In the genomic region with DNA sequence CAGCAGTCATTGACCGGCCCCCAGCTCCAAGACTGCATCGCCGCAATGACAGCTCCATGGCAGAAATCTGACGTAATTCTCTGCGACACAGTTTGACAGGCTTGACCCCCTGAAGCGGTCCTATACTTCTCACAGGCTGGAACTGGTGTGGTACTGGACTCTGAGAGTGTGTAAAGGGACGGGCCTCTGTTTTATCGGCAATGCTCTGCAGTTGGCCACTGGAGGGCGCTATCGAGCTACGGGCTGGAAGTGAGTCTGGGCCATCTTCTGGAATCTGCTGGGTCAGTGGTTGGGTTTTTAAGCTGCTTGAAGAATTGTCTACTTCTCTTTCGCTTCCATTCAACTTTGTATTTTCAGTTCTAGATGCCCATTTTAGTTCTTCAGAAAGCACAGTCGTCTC, we compare ENCODE assay signal across 8 mouse cellular contexts. TPM values are rescaled to one million over a fixed set of nuclear protein-coding genes. Genes with fewer than 3 reads are reported as not detected.
DNase-seq lines count a peak whose midpoint lies in the region; ATAC-seq lines count a peak whose summit lies in the region.

No protein-coding gene starts in this region.

- no peaks in the 10 kb centered on the region for H3K9me3 ChIP-seq in hindbrain, embryonic 10.5 days
- no peaks in the 10 kb centered on the region for H3K9me3 ChIP-seq in hindbrain, embryonic 12.5 days (replicated peaks)
- H3K9me3 ChIP-seq in midbrain, embryonic 13.5 days: no peaks in the 10 kb centered on the region

- no peak overlapping the region for H3K4me3 ChIP-seq in hindbrain, embryonic 10.5 days
- no peak overlapping the region for H3K4me3 ChIP-seq in hindbrain, embryonic 12.5 days
- no peak overlapping the region for H3K4me3 ChIP-seq in midbrain, embryonic 13.5 days (replicated peaks)

- no peaks in the 10 kb centered on the region for H3K27me3 ChIP-seq in hindbrain, embryonic 10.5 days (ENCODE audit: insufficient read depth, poor library complexity, severe bottlenecking)
- no peaks in the 10 kb centered on the region for H3K27me3 ChIP-seq in hindbrain, embryonic 12.5 days
- H3K27me3 ChIP-seq in midbrain, embryonic 13.5 days: no peaks in the 10 kb centered on the region

- H3K4me1 ChIP-seq in hindbrain, embryonic 10.5 days (replicated peaks): peaks cover 8% of the 10 kb centered on the region
- H3K4me1 ChIP-seq in hindbrain, embryonic 12.5 days: peaks cover 3% of the 10 kb centered on the region
- peaks cover 3% of the 10 kb centered on the region for H3K4me1 ChIP-seq in midbrain, embryonic 13.5 days (replicated peaks)

- no peaks in the 10 kb centered on the region for H3K36me3 ChIP-seq in hindbrain, embryonic 10.5 days
- H3K36me3 ChIP-seq in hindbrain, embryonic 12.5 days: no peaks in the 10 kb centered on the region
- H3K36me3 ChIP-seq in midbrain, embryonic 13.5 days: no peaks in the 10 kb centered on the region

- intact Hi-C loops in left cerebral cortex, postnatal 14 days (cut with DNase I): loop anchor here (2.0 kb wide), 3 partner anchors 101 to 301 kb away; no protein-coding TSS in a partner anchor

- H3K9ac ChIP-seq in hindbrain, embryonic 12.5 days: no peak overlapping the region
- H3K9ac ChIP-seq in midbrain, embryonic 13.5 days (replicated peaks): no peak overlapping the region

- WGBS in hindbrain, embryonic 10.5 days: 16% methylated on average over 13 of the region's 13 CpGs
- WGBS in hindbrain, embryonic 12.5 days: 13% methylated on average over 13 of the region's 13 CpGs
- WGBS in midbrain, embryonic 13.5 days: 13% methylated on average over 13 of the region's 13 CpGs

- no peak; the same call in 1 of the 2 replicates for ATAC-seq in hindbrain, embryonic 12.5 days (ENCODE audit: low FRiP score)
- peak; percentile 61 for ATAC-seq in inflammation-experienced regulatory T-cells, adult 6 months
- ATAC-seq in midbrain, embryonic 13.5 days: 0 out of 2 replicates have a peak, but pooled peaks have one; percentile 65

- DNase-seq in hindbrain, embryonic 10.5 days (ENCODE audit: low spot score): peak; percentile 86
- DNase-seq in cerebellum, adult 8-10 months: peak; percentile 74
- peak; percentile 18 to 73 for DNase-seq in frontal cortex, postnatal 14 days (ENCODE audit: low spot score in 2 of 2)
- DNase-seq in left cerebral cortex, postnatal 14 days (ENCODE audit: low spot score in 2 of 2): peak; percentile 59 to 73
- peak; percentile 56 to 66 for DNase-seq in spleen, postnatal 36 days (ENCODE audit: low spot score in 2 of 2)

- no peak overlapping the region for H3K4me2 ChIP-seq in hindbrain, embryonic 12.5 days (replicated peaks)
- H3K4me2 ChIP-seq in midbrain, embryonic 13.5 days (replicated peaks): no peak overlapping the region

- no peak overlapping the region for H3K27ac ChIP-seq in hindbrain, embryonic 10.5 days
- no peak overlapping the region for H3K27ac ChIP-seq in hindbrain, embryonic 12.5 days
- no peak overlapping the region for H3K27ac ChIP-seq in midbrain, embryonic 13.5 days

RNA-seq across cellular contexts. Expression of a gene that starts 12.3 kb away (rescaled TPM):
- polyA plus RNA-seq in hindbrain, embryonic 10.5 days (2016; fragmentation: Nextera tagmentation; extraction: Ambion mirVana): 23.2 and 23.6 TPM in 2 replicates
- polyA plus RNA-seq in hindbrain, embryonic 12.5 days (2016; fragmentation: Nextera tagmentation; extraction: Ambion mirVana): 42.7 and 44.0 TPM in 2 replicates
- 1 to 10 TPM in 1 of 3 experiments, under 1 TPM in 2; 0.38 to 1.1 (median 0.87) TPM for polyA plus RNA-seq in inflammation-experienced regulatory T-cells, adult 6 months (2017; shearing (Covaris generic))
- total RNA-seq in left cerebral cortex, postnatal 14 days (2021): 10 to 100 TPM; 13.7 to 18.4 TPM
- 26.1 and 27.7 TPM in 2 replicates for polyA plus RNA-seq in midbrain, embryonic 13.5 days (2015; fragmentation: Nextera tagmentation; extraction: Ambion mirVana)

Comparison
In these comparisons a context has a peak if more than half of its experiments do, and no peak if none do; other contexts are left out.
1. RNA of a gene that starts 12.3 kb away (polyA plus RNA-seq): 42.7 to 44.0 TPM in hindbrain, embryonic 12.5 days, 26.1 to 27.7 TPM in midbrain, embryonic 13.5 days and 23.2 to 23.6 TPM in hindbrain, embryonic 10.5 days; 0.38 to 1.1 TPM in inflammation-experienced regulatory T-cells, adult 6 months; every median in the first group is over 10 times any median in the second.
2. Peak in every context shown above with its lines, with median percentiles within 50 percentile points of each other: DNase-seq.